Mouse (Mus musculus) stomach, embryonic 16.5 days (tissue): Measurements from ENCODE around the gene Jpt2. TPM values are rescaled to one million over a fixed set of nuclear protein-coding genes. Genes with fewer than 3 reads are reported as not detected.

ENCODE experiments used
- ATAC-seq: fragments of 200-750 bp; cut with Nextera tagmentation; 2 replicates; pipeline ENCODE4 v1.8.0; 2017; ENCODE audit warnings: moderate number of reproducible peaks, moderate TSS enrichment; ENCODE audit not compliant: insufficient read depth, low FRiP score
- H3K27ac ChIP-seq: fragments of 300-500 bp; sonication (generic); 2 replicates; pipeline ENCODE4 v1.5.1; 2014; ENCODE audit warnings: low read length
- H3K27me3 ChIP-seq: fragments of 300-500 bp; sonication (generic); 2 replicates; pipeline ENCODE4 v1.6.1; 2014; ENCODE audit warnings: low read length, control low read depth, mixed read lengths; ENCODE audit not compliant: control insufficient read depth, insufficient read depth
- H3K36me3 ChIP-seq: fragments of 300-500 bp; sonication (generic); 2 replicates; pipeline ENCODE4 v1.6.1; 2014; ENCODE audit warnings: low read length; ENCODE audit not compliant: control insufficient read depth, insufficient read depth
- H3K4me1 ChIP-seq: fragments of 300-500 bp; sonication (generic); 2 replicates; pipeline ENCODE4 v1.6.1; 2014; ENCODE audit warnings: low read length, control low read depth, mixed read lengths; ENCODE audit not compliant: control insufficient read depth, insufficient read depth
- H3K4me2 ChIP-seq: fragments of 300-500 bp; sonication (generic); 2 replicates; pipeline ENCODE4 v1.6.1; 2014; ENCODE audit warnings: low read depth, low read length, mixed read lengths
- H3K4me3 ChIP-seq: fragments of 300-500 bp; sonication (generic); replicated peaks from 2 replicates; pipeline ENCODE4 v1.5.1; 2014; ENCODE audit warnings: mild to moderate bottlenecking, low read length
- H3K9ac ChIP-seq: fragments of 300-500 bp; sonication (generic); 2 replicates; pipeline ENCODE4 v1.6.1; 2014; ENCODE audit warnings: low read length
- H3K9me3 ChIP-seq: fragments of 300-500 bp; sonication (generic); replicated peaks from 2 replicates; pipeline ENCODE4 v1.6.1; 2016; ENCODE audit warnings: low read length, control low read depth; ENCODE audit not compliant: control insufficient read depth
- WGBS: fragments of 180-500 bp; shearing (Covaris S2); extraction: QIAGEN DNeasy Blood & Tissue Kit; methylation state at CpG from one replicate; pipeline ENCODE4 v1.1.7; 2014; 5-methylcytosine and 5-hydroxymethylcytosine counted together
- polyA plus RNA-seq: library from polyadenylated mRNA; unstranded; fragments of >200 nt; fragmentation: Nextera tagmentation; extraction: Ambion mirVana; gene quantifications from 2 replicates; pipeline ENCODE4 v1.2.1, GENCODE M21; 2015

Jpt2 gene
- polyA plus RNA-seq, 1 experiment from 2014 or later: 158 TPM

- no peak overlapping the region for H3K4me3 ChIP-seq
- H3K4me1 ChIP-seq: peaks cover 17% of the 10 kb centered on the region
- no peak overlapping the region for H3K27ac ChIP-seq
- H3K36me3 ChIP-seq: peaks cover 41% of the 10 kb centered on the region
- no peaks in the 10 kb centered on the region for H3K27me3 ChIP-seq
- no peaks in the 10 kb centered on the region for H3K9me3 ChIP-seq
- 94% methylated on average over 6 of the region's 6 CpGs for WGBS
- no peak overlapping the region for H3K4me2 ChIP-seq
- no peak for ATAC-seq
- no peak overlapping the region for H3K9ac ChIP-seq
These were observed 60.5 kb downstream of the Jpt2 start for GRCm38 (mm10) chr17:24900014-24900413.

DNA sequence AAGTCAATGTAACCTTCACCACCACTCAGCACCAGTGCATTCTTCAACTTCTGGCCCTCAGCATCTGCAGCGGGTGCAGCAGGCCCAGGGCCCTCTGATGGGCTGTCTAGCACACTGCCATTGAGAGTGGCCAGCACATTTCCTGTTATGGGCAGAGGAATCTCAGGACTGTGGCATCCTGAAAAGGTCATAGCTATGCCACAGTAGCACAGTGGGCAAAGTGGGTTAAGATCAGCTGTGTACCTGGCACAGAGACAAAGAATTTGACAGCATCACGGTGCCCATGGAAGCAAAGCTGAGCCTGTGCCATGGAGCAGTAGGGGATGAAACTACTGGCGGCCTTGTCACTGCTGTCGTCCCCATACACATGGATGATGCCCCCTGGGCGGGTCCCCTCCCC is 61.3 kb downstream of the Jpt2 start:
- WGBS: 84% methylated on average over 5 of the region's 5 CpGs
- ATAC-seq: no peak
- H3K27ac ChIP-seq: no peak overlapping the region

DNA sequence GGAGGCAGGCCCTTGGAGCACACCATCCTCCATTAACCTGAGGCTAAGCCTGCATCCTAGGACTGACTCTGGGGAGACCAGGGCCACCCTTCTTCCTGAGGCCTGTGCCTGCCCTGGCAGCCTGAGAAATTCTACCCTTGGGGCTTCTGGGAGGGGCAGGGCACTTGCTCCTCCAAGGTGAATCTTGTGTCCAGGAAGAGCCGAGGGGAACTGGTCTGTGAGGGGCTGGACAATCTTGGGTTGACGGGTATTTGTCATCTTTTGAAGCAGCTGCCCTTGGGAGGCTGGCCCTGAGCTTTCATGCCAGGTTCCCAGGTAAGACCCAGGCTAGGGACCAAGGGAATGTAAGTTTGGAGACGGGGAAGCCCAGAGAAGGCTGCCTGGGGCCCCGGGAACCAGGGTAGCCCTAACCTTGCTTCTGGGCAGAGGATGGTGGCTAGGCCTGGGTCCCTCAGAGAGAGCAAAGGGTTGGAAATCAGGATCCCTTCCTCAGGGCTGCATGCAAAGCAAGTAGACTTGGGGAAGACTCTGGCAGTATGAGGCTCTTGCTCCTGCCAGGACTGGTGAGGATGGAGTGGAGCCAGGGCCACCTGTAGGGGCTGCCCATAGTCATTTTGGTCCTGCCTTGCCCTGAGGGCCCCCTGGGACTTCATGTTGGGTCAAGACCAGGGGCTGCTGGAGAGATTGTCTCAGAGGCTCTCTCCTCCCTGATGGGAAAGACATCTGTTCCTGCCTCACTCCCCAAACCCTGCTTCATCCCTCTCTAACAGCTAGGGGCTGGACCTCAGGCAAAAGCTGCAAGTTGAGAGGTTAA is 62.2 kb downstream of the Jpt2 start:
- Histone ChIP-seq H3K4me3 (no peak overlapping the region), H3K4me1 (peaks cover 24% of the 10 kb centered on the region), H3K36me3 (peaks cover 29% of the 10 kb centered on the region), H3K9ac (no peak overlapping the region), H3K27me3 (no peaks in the 10 kb centered on the region), H3K9me3 (no peaks in the 10 kb centered on the region), H3K27ac (no peak overlapping the region), H3K4me2 (no peak overlapping the region)
- ATAC-seq: no peak
- WGBS: 78% methylated on average over 4 of the region's 4 CpGs

More for the DNA sequence above, 61.3 kb downstream of the Jpt2 start:
- H3K4me3 ChIP-seq: no peak overlapping the region
- no peak overlapping the region for H3K4me2 ChIP-seq
- no peaks in the 10 kb centered on the region for H3K27me3 ChIP-seq
- H3K9me3 ChIP-seq: no peaks in the 10 kb centered on the region
- no peak overlapping the region for H3K9ac ChIP-seq
- H3K36me3 ChIP-seq: peaks cover 34% of the 10 kb centered on the region
- peaks cover 19% of the 10 kb centered on the region for H3K4me1 ChIP-seq

DNA sequence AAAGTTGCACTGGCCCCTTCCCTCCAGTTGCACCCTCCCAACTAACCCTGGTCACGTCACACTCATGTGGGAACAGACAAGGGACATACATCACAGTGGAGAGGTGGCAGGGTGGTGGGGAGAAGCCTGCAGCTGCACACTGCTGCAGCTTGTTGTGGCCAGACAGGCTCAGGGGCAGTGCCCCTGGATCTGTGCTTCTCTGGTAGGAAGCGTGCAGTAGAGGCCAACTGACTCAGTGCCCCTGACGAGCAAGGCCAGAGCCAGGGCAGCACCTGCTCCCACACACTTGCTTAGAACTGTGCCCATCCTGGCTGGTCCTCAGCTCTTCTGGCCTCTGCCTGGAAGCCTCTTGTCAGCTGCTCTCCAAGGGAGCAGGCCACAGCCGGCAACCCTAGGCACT is 62.9 kb downstream of the Jpt2 start:
- no peak for ATAC-seq
- Histone ChIP-seq H3K4me1 (peaks cover 24% of the 10 kb centered on the region), H3K4me2 (peak overlapping the region; percentile 99), H3K27me3 (no peaks in the 10 kb centered on the region), H3K9me3 (no peaks in the 10 kb centered on the region), H3K36me3 (peaks cover 29% of the 10 kb centered on the region), H3K4me3 (no peak overlapping the region), H3K27ac (no peak overlapping the region), H3K9ac (peak overlapping the region; percentile 96)
- WGBS: 76% methylated on average over 4 of the region's 4 CpGs

GRCm38 (mm10) chr17:24896993-24897269 is 63.6 kb downstream of the Jpt2 start:
- Histone ChIP-seq H3K36me3 (peaks cover 26% of the 10 kb centered on the region), H3K4me2 (peak overlapping the region; percentile 99), H3K27ac (peak overlapping the region; percentile 66; the same call in 1 of the 2 replicates), H3K27me3 (no peaks in the 10 kb centered on the region), H3K4me1 (peaks cover 24% of the 10 kb centered on the region), H3K9ac (peak overlapping the region; percentile 96), H3K4me3 (peak overlapping the region; percentile 79), H3K9me3 (no peaks in the 10 kb centered on the region)
- no peak for ATAC-seq
- WGBS: 31% methylated on average over 11 of the region's 11 CpGs

DNA sequence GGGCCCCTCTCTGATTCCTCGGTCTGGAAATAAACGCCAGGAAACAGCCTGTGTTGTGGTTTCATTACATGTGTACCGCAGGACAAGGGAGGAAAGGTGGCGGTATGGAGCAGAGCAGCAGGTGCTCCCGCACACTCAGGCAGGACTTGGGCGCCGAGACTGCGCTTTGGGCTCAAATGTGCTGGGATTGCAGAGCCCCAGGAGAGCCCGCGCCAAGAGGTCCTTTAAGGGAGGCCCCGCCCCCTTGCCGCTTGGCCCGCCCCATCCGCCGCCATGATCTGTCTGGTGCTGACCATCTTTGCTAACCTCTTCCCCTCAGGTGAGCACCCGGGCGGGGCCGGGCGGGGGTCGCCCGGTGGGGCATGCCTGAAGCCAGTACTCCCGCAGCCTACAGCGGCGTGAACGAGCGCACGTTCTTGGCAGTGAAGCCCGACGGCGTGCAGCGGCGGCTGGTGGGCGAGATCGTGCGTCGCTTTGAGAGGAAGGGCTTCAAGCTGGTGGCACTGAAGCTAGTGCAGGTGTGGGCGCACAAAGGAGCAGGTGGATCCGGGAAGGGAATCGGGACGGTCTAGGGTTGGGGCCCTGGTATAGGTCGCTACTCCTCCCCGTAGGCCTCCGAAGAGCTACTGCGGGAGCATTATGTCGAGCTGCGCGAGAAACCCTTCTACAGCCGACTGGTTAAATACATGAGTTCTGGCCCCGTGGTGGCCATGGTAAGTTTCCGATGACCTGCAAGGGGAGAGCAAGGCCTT is 64.1 kb downstream of the Jpt2 start, which contains the start of gene Nme3:
Gene Nme3 (plus strand): TSS at position 260 of the 752 bp plus-strand sequence.
- peaks cover 21% of the 10 kb centered on the region for H3K36me3 ChIP-seq
- under 1% methylated on average over 50 of the region's 50 CpGs for WGBS
- H3K4me2 ChIP-seq: peak within 1 kb of the TSS; percentile 99
- H3K4me3 ChIP-seq: peak within 1 kb of the TSS; percentile 79
- H3K4me1 ChIP-seq: peaks cover 24% of the 10 kb centered on the region
- H3K9ac ChIP-seq: peak within 1 kb of the TSS; percentile 96
- H3K27me3 ChIP-seq: no peaks in the 10 kb centered on the region
- no peaks in the 10 kb centered on the region for H3K9me3 ChIP-seq
- H3K27ac ChIP-seq: peak within 1 kb of the TSS; percentile 91
- peak; percentile 86 for ATAC-seq

DNA sequence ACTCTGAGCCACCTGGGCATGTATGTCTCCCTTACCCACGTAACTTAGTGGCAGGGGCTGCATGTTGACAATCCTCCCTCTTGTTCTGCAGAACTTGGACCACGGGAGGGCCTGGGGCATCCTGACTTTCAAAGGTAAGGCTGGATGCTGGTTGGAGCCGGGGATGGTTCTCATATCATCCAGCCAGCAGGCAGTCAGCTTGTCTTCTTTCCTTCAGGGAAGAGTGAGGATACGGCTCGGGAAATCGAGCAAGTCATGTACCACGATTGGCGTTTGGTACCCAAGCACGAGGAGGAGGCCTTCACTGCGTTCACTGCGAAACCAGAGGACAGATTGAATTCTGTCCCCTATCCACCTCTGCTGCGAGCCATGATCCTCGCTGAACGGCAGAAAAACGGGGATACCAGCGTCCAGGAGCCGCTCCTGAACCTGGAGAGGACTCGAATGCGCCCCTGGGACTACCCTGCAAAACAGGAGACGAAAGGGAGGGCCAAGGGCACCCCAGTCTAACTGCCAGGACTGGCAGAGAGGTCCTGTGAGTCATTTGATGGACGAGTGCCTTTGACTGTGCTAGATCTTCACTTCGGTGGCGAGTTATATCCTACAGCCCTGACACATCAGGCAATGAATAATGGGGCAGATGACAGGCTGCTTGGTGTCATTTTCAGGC is 64.8 kb downstream of the Jpt2 start:
- H3K4me2 ChIP-seq: peak overlapping the region; percentile 99
- H3K9ac ChIP-seq: peak overlapping the region; percentile 96
- H3K36me3 ChIP-seq: peaks cover 20% of the 10 kb centered on the region
- H3K4me3 ChIP-seq: peak overlapping the region; percentile 79
- H3K27ac ChIP-seq: peak overlapping the region; percentile 91
- WGBS: 11% methylated on average over 23 of the region's 23 CpGs
- ATAC-seq: 0 out of 2 replicates have a peak, but pooled peaks have one; percentile 1
- no peaks in the 10 kb centered on the region for H3K9me3 ChIP-seq
- H3K4me1 ChIP-seq: peaks cover 24% of the 10 kb centered on the region
- no peaks in the 10 kb centered on the region for H3K27me3 ChIP-seq

GRCm38 (mm10) chr17:24894995-24895547 is 65.4 kb downstream of the Jpt2 start, which contains the start of the genes Eme2 and Mrps34:
TSS of gene Eme2 (minus strand) at chr17:24895087.
TSS of gene Mrps34 (plus strand) at chr17:24895116.
- H3K4me2 ChIP-seq: peak within 1 kb of the TSS; percentile 99
- H3K4me3 ChIP-seq: peak within 1 kb of the TSS; percentile 79
- peaks cover 24% of the 10 kb centered on the region for H3K4me1 ChIP-seq
- no peaks in the 10 kb centered on the region for H3K27me3 ChIP-seq
- WGBS: under 1% methylated on average over 62 of the region's 62 CpGs
- H3K9me3 ChIP-seq: no peaks in the 10 kb centered on the region
- peaks cover 15% of the 10 kb centered on the region for H3K36me3 ChIP-seq
- peak; percentile 67 for ATAC-seq
- H3K9ac ChIP-seq: peak within 1 kb of the TSS; percentile 96
- H3K27ac ChIP-seq: peak within 1 kb of the TSS; percentile 91
